Mouse (Mus musculus) CH12.LX (cell line): ENCODE results near the gene Fhl2. TPM values are rescaled to one million over a fixed set of nuclear protein-coding genes. Genes with fewer than 3 reads are reported as not detected.

Source experiments
- polyA plus RNA-seq: library from polyadenylated mRNA; unstranded; fragments of >175 nt; gene quantifications from 2 replicates; pipeline ENCODE4 v1.2.1, GENCODE M21; 2012; ENCODE audit warnings: low read depth; ENCODE audit not compliant: insufficient read length
- total RNA-seq, 2 experiments: library from RNA; depleted of rRNA; stranded (reverse); fragments of 300-350 nt in 1 of 2; fragments of >200 nt in 1 of 2; gene quantifications; 2 replicates each; pipeline ENCODE4 v1.2.3; 2012 to 2014

The Fhl2 gene
- total and polyA plus RNA-seq, 3 experiments: 0.13 to 0.21 (median 0.14) TPM

Other genes with a start within 250 kb of the Fhl2 start
- not detected in 2 replicates for gene Gpr45, start 244.1 kb downstream of the Fhl2 start, total RNA-seq (2012; rRNA removed)
- gene Gpr45, start 244.1 kb downstream of the Fhl2 start, total RNA-seq (2014; rRNA removed): not detected in 2 replicates
- not detected in 2 replicates for gene Gpr45, start 244.1 kb downstream of the Fhl2 start, polyA plus RNA-seq
- gene Tgfbrap1, start 98.3 kb downstream of the Fhl2 start, total RNA-seq (2012; rRNA removed): 6.0 and 7.6 TPM in 2 replicates
- 3.1 and 3.8 TPM in 2 replicates for gene Tgfbrap1, start 98.3 kb downstream of the Fhl2 start, total RNA-seq (2014; rRNA removed)
- 8.0 and 8.4 TPM in 2 replicates for gene Tgfbrap1, start 98.3 kb downstream of the Fhl2 start, polyA plus RNA-seq
- 20.9 and 22.6 TPM in 2 replicates for gene AI597479, start 98.3 kb downstream of the Fhl2 start, total RNA-seq (2012; rRNA removed)
- gene AI597479, start 98.3 kb downstream of the Fhl2 start, total RNA-seq (2014; rRNA removed): 39.8 and 42.6 TPM in 2 replicates
- gene AI597479, start 98.3 kb downstream of the Fhl2 start, polyA plus RNA-seq: 18.4 and 19.5 TPM in 2 replicates
- 6.4 and 7.6 TPM in 2 replicates for gene Nck2, start 247.6 kb upstream of the Fhl2 start, total RNA-seq (2012; rRNA removed)
- 4.4 and 5.2 TPM in 2 replicates for gene Nck2, start 247.6 kb upstream of the Fhl2 start, total RNA-seq (2014; rRNA removed)
- 4.6 and 6.8 TPM in 2 replicates for gene Nck2, start 247.6 kb upstream of the Fhl2 start, polyA plus RNA-seq